Mouse (Mus musculus) small intestine, adult 2 months (tissue): ENCODE measurements at regions not wholly inside any gene's neighbourhood (a gene's known extent, or its start where the extent isn't known, plus 50 kb on each side); places are given as distances from the start of the nearest gene placed in this dataset.
A peak's percentile ranks its signal among the peaks of the same experiment; 100 is the strongest.

Experiments
- H3K27ac ChIP-seq: fragments of 200-500 bp; 2 replicates; pipeline ENCODE4 v1.5.1; 2012; ENCODE audit warnings: low read depth, low read length, control low read depth, inconsistent platforms; ENCODE audit not compliant: insufficient read depth
- H3K27me3 ChIP-seq: fragments of 200-500 bp; 2 replicates; pipeline ENCODE4 v1.6.1; 2012; ENCODE audit warnings: mild to moderate bottlenecking, moderate library complexity, low read length, inconsistent platforms; ENCODE audit not compliant: control insufficient read depth, insufficient read depth
- H3K36me3 ChIP-seq: fragments of 200-500 bp; 2 replicates; pipeline ENCODE4 v1.6.1; 2012; ENCODE audit warnings: mild to moderate bottlenecking, low read length, control low read depth, inconsistent platforms; ENCODE audit not compliant: control insufficient read depth, insufficient read depth
- H3K4me1 ChIP-seq: fragments of 200-500 bp; 2 replicates; pipeline ENCODE4 v1.6.1; 2012; ENCODE audit warnings: low read length, inconsistent platforms, mixed read lengths; ENCODE audit not compliant: control insufficient read depth, insufficient read depth, insufficient read length
- H3K4me3 ChIP-seq: fragments of 200-500 bp; 2 replicates; pipeline ENCODE4 v1.5.1; 2012; ENCODE audit warnings: low read depth, mild to moderate bottlenecking, control low read depth, inconsistent platforms, low read length, moderate library complexity
- CTCF ChIP-seq: fragments of 200-500 bp; IDR thresholded peaks from 2 replicates; pipeline ENCODE4 v1.5.1; 2012; ENCODE audit warnings: low read depth, mild to moderate bottlenecking, control low read depth, inconsistent platforms, low read length, moderate library complexity, mixed read lengths; ENCODE audit not compliant: insufficient replicate concordance, insufficient read length; ENCODE audit errors: extremely low read depth
- POLR2A ChIP-seq: fragments of 200-500 bp; IDR thresholded peaks from 2 replicates; pipeline ENCODE4 v1.6.1; 2012; ENCODE audit warnings: low read depth, mild to moderate bottlenecking, control low read depth, inconsistent platforms, low read length, moderate library complexity
- WGBS: fragments of 180-500 bp; shearing (Covaris S2); methylation state at CpG from one replicate; pipeline ENCODE4 v1.1.7; 2018; 5-methylcytosine and 5-hydroxymethylcytosine counted together

DNA sequence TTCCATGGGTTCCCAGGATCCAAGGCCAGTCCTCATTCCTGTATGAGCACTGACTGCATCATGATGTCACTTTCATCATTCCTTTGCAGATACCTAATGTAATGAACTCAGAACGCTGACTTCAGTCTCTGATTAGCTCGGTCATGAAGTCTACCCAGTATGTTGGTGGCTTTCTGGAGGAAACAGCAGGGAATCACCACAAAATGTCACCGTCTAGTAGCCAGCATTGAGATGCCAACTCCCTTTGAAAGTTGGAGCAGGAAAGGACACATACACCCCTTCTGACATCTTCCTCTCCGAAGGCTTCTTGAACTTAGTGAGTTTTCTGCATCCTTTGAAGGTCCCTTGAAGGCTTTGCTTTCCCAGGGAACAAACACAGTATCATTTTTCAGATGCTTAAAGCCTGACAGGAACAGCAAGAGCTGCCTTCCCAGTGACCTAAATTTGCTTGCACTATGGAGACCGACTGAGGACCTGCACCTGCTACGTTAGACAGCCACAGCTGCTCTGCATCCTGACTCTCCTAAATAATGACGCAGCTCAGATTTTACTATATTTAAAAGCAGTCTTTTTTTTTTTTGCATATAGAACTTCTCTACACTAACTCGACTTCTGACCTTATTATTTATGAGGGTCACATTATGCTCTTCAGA lies 243.1 kb upstream of the Fat1 start:
- WGBS: 86% methylated on average over 8 of the region's 8 CpGs
- peaks cover 2% of the 10 kb centered on the region; the same call in 1 of the 2 replicates for H3K4me1 ChIP-seq
- no peak overlapping the region for H3K27ac ChIP-seq
- no peaks in the 10 kb centered on the region for H3K36me3 ChIP-seq
- no peaks in the 10 kb centered on the region for H3K27me3 ChIP-seq
- TF ChIP-seq POLR2A: no peak
- TF ChIP-seq CTCF: no peak
- H3K4me3 ChIP-seq: no peak overlapping the region

DNA sequence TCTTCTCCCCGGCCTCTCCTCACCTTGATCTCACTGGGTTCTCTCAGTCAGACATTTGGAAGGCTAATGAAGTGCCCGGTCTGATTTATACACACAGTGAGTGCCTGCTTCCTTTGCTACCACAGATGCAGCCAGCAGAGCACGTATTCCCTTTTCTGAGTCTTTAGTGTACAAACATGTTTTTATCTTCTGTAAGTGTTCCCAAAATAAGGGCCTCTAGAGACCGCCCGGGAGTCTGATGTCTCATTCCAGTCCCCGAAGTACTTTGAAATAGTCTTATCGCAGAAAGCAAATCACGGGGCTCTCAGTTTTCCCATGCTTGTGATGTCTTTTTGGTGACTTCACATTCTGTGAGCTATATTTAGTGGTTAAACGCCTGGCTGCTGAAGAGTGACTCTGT lies 240.4 kb upstream of the Fat1 start:
- WGBS: 77% methylated on average over 9 of the region's 9 CpGs
- no peaks in the 10 kb centered on the region for H3K27me3 ChIP-seq
- H3K4me1 ChIP-seq: peaks cover 4% of the 10 kb centered on the region; the same call in 1 of the 2 replicates
- H3K27ac ChIP-seq: no peak overlapping the region
- TF ChIP-seq CTCF (no peak), POLR2A (no peak)
- H3K4me3 ChIP-seq: no peak overlapping the region
- no peaks in the 10 kb centered on the region for H3K36me3 ChIP-seq

DNA sequence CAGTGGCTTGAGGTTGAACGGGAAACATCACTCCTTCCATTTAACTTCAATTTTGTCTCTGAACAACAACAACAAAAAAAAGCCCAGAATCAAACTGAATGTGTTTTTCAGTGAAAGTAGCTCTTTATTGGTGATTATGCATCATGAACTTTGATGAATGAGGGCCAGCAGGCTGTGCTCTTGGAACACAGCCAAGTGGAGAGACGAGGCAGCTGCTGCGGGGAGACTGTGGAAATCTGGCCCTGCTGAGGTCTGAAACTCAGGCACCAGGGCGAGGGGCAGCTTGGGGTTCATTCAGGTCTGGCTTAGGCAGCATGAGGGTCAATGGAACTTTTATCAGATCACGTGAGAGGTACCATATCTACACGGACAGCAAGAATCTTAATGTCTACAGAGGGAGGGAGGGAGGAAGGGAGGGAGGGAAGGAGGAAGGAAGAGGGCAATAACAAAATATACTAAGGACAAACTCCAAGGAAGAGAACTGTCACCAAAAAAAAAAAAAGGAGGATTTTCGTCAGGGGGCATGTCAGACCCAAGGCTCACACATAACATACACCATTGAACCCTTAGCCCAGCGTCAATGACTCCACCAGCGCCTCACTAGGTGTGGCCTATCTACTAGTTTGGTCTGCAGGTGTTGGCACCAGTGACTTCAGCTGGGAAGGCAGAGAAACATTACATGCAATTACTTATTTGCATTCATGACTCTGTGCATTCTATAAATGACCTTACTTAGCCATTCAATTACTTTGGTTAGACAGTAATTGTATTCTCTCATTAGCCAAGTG lies 239.0 kb upstream of the Fat1 start:
- no peak for TF ChIP-seq POLR2A
- no peak; the same call in 1 of the 2 replicates for TF ChIP-seq CTCF
- H3K4me1 ChIP-seq: peaks cover 4% of the 10 kb centered on the region; the same call in 1 of the 2 replicates
- H3K27me3 ChIP-seq: no peaks in the 10 kb centered on the region
- 14% methylated on average over 9 of the region's 9 CpGs for WGBS
- no peaks in the 10 kb centered on the region for H3K36me3 ChIP-seq
- peak overlapping the region; percentile 0; the same call in 1 of the 2 replicates for H3K4me3 ChIP-seq
- no peak overlapping the region for H3K27ac ChIP-seq

- Histone ChIP-seq H3K4me3 (no peak overlapping the region), H3K27me3 (no peaks in the 10 kb centered on the region), H3K36me3 (no peaks in the 10 kb centered on the region), H3K27ac (no peak overlapping the region), H3K4me1 (peaks cover 7% of the 10 kb centered on the region; the same call in 1 of the 2 replicates)
- no peak for TF ChIP-seq POLR2A
- no peak for TF ChIP-seq CTCF
- 79% methylated on average over 18 of the region's 18 CpGs for WGBS
Observed at GRCm38 (mm10) chr8:44699384-44700105, 235.7 kb upstream of the Fat1 start.

GRCm38 (mm10) chr8:44704595-44705265 lies 230.5 kb upstream of the Fat1 start:
- TF ChIP-seq CTCF (no peak), POLR2A (no peak)
- WGBS: 17% methylated on average over 9 of the region's 9 CpGs
- H3K4me3 ChIP-seq: no peak overlapping the region

DNA sequence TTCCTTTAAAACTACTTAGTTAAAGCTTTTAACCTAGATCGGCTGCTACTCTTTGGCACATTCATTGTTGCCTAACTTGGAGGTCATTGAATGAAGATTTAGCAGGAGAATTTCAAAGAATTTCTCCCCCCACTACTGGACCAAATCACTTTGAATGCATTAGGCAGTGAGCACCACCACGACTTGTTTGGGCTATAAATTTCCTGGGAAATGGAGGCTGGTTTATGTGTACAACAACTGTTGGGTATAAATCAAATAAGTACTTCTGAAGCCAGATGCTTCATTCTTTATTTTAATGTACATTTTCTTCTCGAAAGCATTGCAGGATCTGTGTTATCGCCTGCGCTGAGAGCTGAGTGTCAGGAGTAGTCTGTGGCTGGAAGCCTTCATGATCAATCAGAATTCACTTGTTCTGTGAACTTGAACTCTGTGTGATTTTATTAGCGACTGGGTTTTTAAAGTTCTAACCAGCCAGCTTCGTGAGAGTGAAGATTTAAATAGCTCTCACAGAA lies 226.5 kb upstream of the Fat1 start:
- peaks cover 8% of the 10 kb centered on the region; the same call in 1 of the 2 replicates for H3K4me1 ChIP-seq
- no peak overlapping the region for H3K4me3 ChIP-seq
- TF ChIP-seq POLR2A (no peak), CTCF (no peak)
- 72% methylated on average over 7 of the region's 7 CpGs for WGBS
- no peak overlapping the region for H3K27ac ChIP-seq
- no peaks in the 10 kb centered on the region for H3K36me3 ChIP-seq
- no peaks in the 10 kb centered on the region for H3K27me3 ChIP-seq

More at GRCm38 (mm10) chr8:44704595-44705265, 230.5 kb upstream of the Fat1 start:
- Histone ChIP-seq H3K27me3 (no peaks in the 10 kb centered on the region), H3K4me1 (peaks cover 8% of the 10 kb centered on the region; the same call in 1 of the 2 replicates), H3K27ac (0 out of 2 replicates have a peak overlapping the region, but pooled peaks have one; percentile 40), H3K36me3 (no peaks in the 10 kb centered on the region)
